Mouse (Mus musculus) embryonic facial prominence, embryonic 11.5 days (tissue): ENCODE results near the gene Pgpep1. TPM values are rescaled to one million over a fixed set of nuclear protein-coding genes. Genes with fewer than 3 reads are reported as not detected.

ENCODE experiments used
- polyA plus RNA-seq: library from polyadenylated mRNA; unstranded; fragments of >200 nt; fragmentation: Nextera tagmentation; extraction: Ambion mirVana; gene quantifications from 2 replicates; pipeline ENCODE4 v1.2.1, GENCODE M21; 2014

Gene Pgpep1
- polyA plus RNA-seq, 1 experiment from 2014 or later: 59.8 TPM

Other genes starting within 250 kb of the Pgpep1 start
- 10.2 and 11.8 TPM in 2 replicates for gene Crtc1, start 220.8 kb downstream of the Pgpep1 start, polyA plus RNA-seq
- 15.4 and 17.9 TPM in 2 replicates for gene Klhl26, start 183.4 kb downstream of the Pgpep1 start, polyA plus RNA-seq
- gene Tmem59l, start 173.0 kb downstream of the Pgpep1 start, polyA plus RNA-seq: 25.4 and 25.7 TPM in 2 replicates
- gene Crlf1, start 167.2 kb downstream of the Pgpep1 start, polyA plus RNA-seq: 63.8 and 64.7 TPM in 2 replicates
- 126 and 140 TPM in 2 replicates for gene Rex1bd, start 153.6 kb downstream of the Pgpep1 start, polyA plus RNA-seq
- 783 and 884 TPM in 2 replicates for gene Uba52, start 149.6 kb downstream of the Pgpep1 start, polyA plus RNA-seq
- gene Fkbp8, start 132.7 kb downstream of the Pgpep1 start, polyA plus RNA-seq: 175 and 196 TPM in 2 replicates
- gene Kxd1, start 132.4 kb downstream of the Pgpep1 start, polyA plus RNA-seq: 47.4 and 49.9 TPM in 2 replicates
- 15.3 and 16.1 TPM in 2 replicates for gene Ell, start 120.9 kb downstream of the Pgpep1 start, polyA plus RNA-seq
- gene Isyna1, start 66.0 kb downstream of the Pgpep1 start, polyA plus RNA-seq: 79.0 and 87.9 TPM in 2 replicates
- gene Ssbp4, start 51.5 kb downstream of the Pgpep1 start, polyA plus RNA-seq: 108 and 123 TPM in 2 replicates
- 0.32 and 0.98 TPM in 2 replicates for gene Lrrc25, start 44.2 kb downstream of the Pgpep1 start, polyA plus RNA-seq
- gene Gdf15, start 27.9 kb downstream of the Pgpep1 start, polyA plus RNA-seq: 0.20 TPM in 1 of 2 replicates, not detected in the other
- gene Lsm4, start 12.9 kb upstream of the Pgpep1 start, polyA plus RNA-seq: 323 and 334 TPM in 2 replicates
- 94.2 and 104 TPM in 2 replicates for gene Jund, start 38.6 kb upstream of the Pgpep1 start, polyA plus RNA-seq
- not detected in 2 replicates for gene Iqcn, start 43.1 kb upstream of the Pgpep1 start, polyA plus RNA-seq
- not detected in 2 replicates for gene Gm3336, start 58.2 kb upstream of the Pgpep1 start, polyA plus RNA-seq
- gene Pde4c, start 63.3 kb upstream of the Pgpep1 start, polyA plus RNA-seq: 0.06 and 0.20 TPM in 2 replicates
- gene Rab3a, start 94.3 kb upstream of the Pgpep1 start, polyA plus RNA-seq: 24.8 and 31.6 TPM in 2 replicates
- gene Mpv17l2, start 100.6 kb upstream of the Pgpep1 start, polyA plus RNA-seq: 25.8 and 33.5 TPM in 2 replicates
- gene Pik3r2, start 116.3 kb upstream of the Pgpep1 start, polyA plus RNA-seq: 30.1 and 33.4 TPM in 2 replicates
- gene Mast3, start 144.7 kb upstream of the Pgpep1 start, polyA plus RNA-seq: 8.3 and 9.7 TPM in 2 replicates
- gene Il12rb1, start 148.1 kb upstream of the Pgpep1 start, polyA plus RNA-seq: 0.10 TPM in 1 of 2 replicates, not detected in the other
- 5.1 and 5.3 TPM in 2 replicates for gene Arrdc2, start 179.3 kb upstream of the Pgpep1 start, polyA plus RNA-seq
- gene Kcnn1, start 202.9 kb upstream of the Pgpep1 start, polyA plus RNA-seq: 2.9 and 4.0 TPM in 2 replicates
- gene Ccdc124, start 213.5 kb upstream of the Pgpep1 start, polyA plus RNA-seq: 149 and 150 TPM in 2 replicates
- 0.27 and 0.43 TPM in 2 replicates for gene Slc5a5, start 232.4 kb upstream of the Pgpep1 start, polyA plus RNA-seq
- 3,270 and 3,568 TPM in 2 replicates for gene Rpl18a, start 237.0 kb upstream of the Pgpep1 start, polyA plus RNA-seq
- 24.9 and 32.5 TPM in 2 replicates for gene Map1s, start 245.5 kb upstream of the Pgpep1 start, polyA plus RNA-seq